Mouse (Mus musculus) neural tube, embryonic 11.5 days (tissue): ENCODE measurements at regions not wholly inside any gene's neighbourhood (a gene's known extent, or its start where the extent isn't known, plus 50 kb on each side); places are given as distances from the start of the nearest gene placed in this dataset.

Experiments
- ATAC-seq: fragments of 200-750 bp; cut with Nextera tagmentation; 2 replicates; pipeline ENCODE4 v1.8.0; 2017; ENCODE audit warnings: moderate number of reproducible peaks, mild to moderate bottlenecking, moderate TSS enrichment, moderate library complexity; ENCODE audit not compliant: insufficient read depth, low FRiP score, low TSS enrichment
- DNase-seq: peaks from one replicate; pipeline ENCODE4 v3.0.0-alpha.2; 2015; ENCODE audit warnings: low spot score
- H3K27ac ChIP-seq: fragments of 300-500 bp; sonication (generic); 2 replicates; pipeline ENCODE4 v1.5.1; 2014; ENCODE audit warnings: low read depth, mild to moderate bottlenecking, low read length
- H3K27me3 ChIP-seq: fragments of 300-500 bp; sonication (generic); 2 replicates; pipeline ENCODE4 v1.6.1; 2014; ENCODE audit warnings: mild to moderate bottlenecking, low read length, mixed read lengths; ENCODE audit not compliant: control insufficient read depth, insufficient read depth
- H3K36me3 ChIP-seq: fragments of 300-500 bp; sonication (generic); 2 replicates; pipeline ENCODE4 v1.6.1; 2014; ENCODE audit warnings: mild to moderate bottlenecking, low read length, moderate library complexity, mixed read lengths; ENCODE audit not compliant: control insufficient read depth, insufficient read depth
- H3K4me1 ChIP-seq: fragments of 300-500 bp; sonication (generic); 2 replicates; pipeline ENCODE4 v1.6.1; 2014; ENCODE audit warnings: low read length, mixed read lengths; ENCODE audit not compliant: control insufficient read depth, insufficient read depth
- H3K4me2 ChIP-seq: fragments of 300-500 bp; sonication (generic); 2 replicates; pipeline ENCODE4 v1.6.1; 2014; ENCODE audit warnings: low read depth, mild to moderate bottlenecking, moderate library complexity
- H3K4me3 ChIP-seq: fragments of 300-500 bp; sonication (generic); 2 replicates; pipeline ENCODE4 v1.5.1; 2014; ENCODE audit warnings: low read depth, low read length
- H3K9ac ChIP-seq: fragments of 300-500 bp; sonication (generic); 2 replicates; pipeline ENCODE4 v1.6.1; 2014; ENCODE audit warnings: mild to moderate bottlenecking, low read length
- H3K9me3 ChIP-seq: fragments of 300-500 bp; sonication (generic); 2 replicates; pipeline ENCODE4 v1.6.1; 2016; ENCODE audit warnings: low read length; ENCODE audit not compliant: control insufficient read depth
- WGBS: fragments of 180-500 bp; shearing (Covaris S2); extraction: QIAGEN DNeasy Blood & Tissue Kit; methylation state at CpG from one replicate; pipeline ENCODE4 v1.1.7; 2014; 5-methylcytosine and 5-hydroxymethylcytosine counted together

DNA sequence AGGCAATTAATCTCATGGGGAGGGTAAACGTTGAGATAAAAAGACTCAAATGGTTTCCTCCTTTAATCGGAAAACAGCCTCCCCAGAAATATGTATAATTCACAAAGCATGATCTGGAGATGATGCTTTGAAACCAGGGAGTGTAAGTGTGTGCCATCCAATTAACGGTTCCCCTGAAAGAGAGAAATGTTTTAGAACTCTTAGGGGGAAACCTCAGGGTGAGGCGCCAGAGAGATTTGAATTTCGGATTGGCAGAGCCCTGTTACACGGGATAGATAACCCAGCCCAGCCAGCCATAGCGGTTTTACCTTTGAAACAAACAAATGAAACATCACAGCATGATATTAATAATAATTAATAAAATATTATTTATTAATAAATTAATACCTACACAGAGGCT lies 168.1 kb upstream of the Fn1 start:
- Histone ChIP-seq H3K27ac (no peak overlapping the region), H3K9ac (no peak overlapping the region), H3K36me3 (no peaks in the 10 kb centered on the region), H3K4me3 (no peak overlapping the region), H3K9me3 (no peaks in the 10 kb centered on the region), H3K27me3 (no peaks in the 10 kb centered on the region), H3K4me1 (no peaks in the 10 kb centered on the region), H3K4me2 (no peak overlapping the region)
- WGBS: 86% methylated on average over 7 of the region's 7 CpGs
- ATAC-seq (no peak), DNase-seq (no peak)

DNA sequence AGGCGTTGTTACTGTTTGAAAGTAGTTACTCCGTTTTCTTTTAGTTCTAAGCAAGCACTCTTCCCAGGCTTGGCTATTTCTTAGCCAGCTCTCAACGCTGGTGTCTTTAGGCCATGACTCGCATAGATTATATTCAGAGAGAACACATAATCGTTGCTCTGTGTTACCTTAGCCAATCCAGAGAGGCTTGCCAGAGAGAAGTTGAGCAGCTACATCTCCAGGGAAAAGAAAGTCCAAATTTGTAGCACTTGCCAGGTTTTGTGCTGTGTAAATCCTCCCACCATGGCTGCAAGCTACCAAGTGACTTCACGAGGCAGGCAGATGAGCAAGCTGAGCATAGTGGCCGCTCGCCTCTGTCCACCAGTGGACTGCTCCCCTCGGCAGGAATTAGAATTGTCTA lies 163.3 kb upstream of the Fn1 start:
- no peak overlapping the region for H3K27ac ChIP-seq
- 90% methylated on average over 9 of the region's 9 CpGs for WGBS
- no peak for ATAC-seq

GRCm38 (mm10) chr1:71814141-71814540 lies 161.1 kb upstream of the Fn1 start:
- 81% methylated on average over 4 of the region's 4 CpGs for WGBS
- Histone ChIP-seq H3K4me1 (no peaks in the 10 kb centered on the region), H3K27me3 (no peaks in the 10 kb centered on the region), H3K4me2 (no peak overlapping the region), H3K9me3 (no peaks in the 10 kb centered on the region), H3K4me3 (no peak overlapping the region), H3K9ac (no peak overlapping the region), H3K36me3 (no peaks in the 10 kb centered on the region), H3K27ac (no peak overlapping the region)
- ATAC-seq (no peak), DNase-seq (no peak)

More for the DNA sequence above, 163.3 kb upstream of the Fn1 start:
- DNase-seq: no peak
- H3K9me3 ChIP-seq: no peaks in the 10 kb centered on the region
- no peak overlapping the region for H3K4me3 ChIP-seq
- H3K4me1 ChIP-seq: no peaks in the 10 kb centered on the region
- no peaks in the 10 kb centered on the region for H3K27me3 ChIP-seq
- no peaks in the 10 kb centered on the region for H3K36me3 ChIP-seq
- H3K4me2 ChIP-seq: no peak overlapping the region
- no peak overlapping the region for H3K9ac ChIP-seq

- WGBS: 94% methylated on average over 11 of the region's 11 CpGs
Measured at GRCm38 (mm10) chr1:71812171-71812695, 159.2 kb upstream of the Fn1 start.

GRCm38 (mm10) chr1:71811196-71811788 lies 158.3 kb upstream of the Fn1 start:
- Histone ChIP-seq H3K9ac (no peak overlapping the region), H3K4me2 (no peak overlapping the region), H3K9me3 (no peaks in the 10 kb centered on the region), H3K27ac (no peak overlapping the region), H3K27me3 (no peaks in the 10 kb centered on the region), H3K36me3 (no peaks in the 10 kb centered on the region), H3K4me1 (no peaks in the 10 kb centered on the region), H3K4me3 (no peak overlapping the region)
- WGBS: 92% methylated on average over 11 of the region's 11 CpGs
- ATAC-seq (no peak), DNase-seq (no peak)

More at GRCm38 (mm10) chr1:71812171-71812695, 159.2 kb upstream of the Fn1 start:
- Histone ChIP-seq H3K4me2 (no peak overlapping the region), H3K36me3 (no peaks in the 10 kb centered on the region), H3K27me3 (no peaks in the 10 kb centered on the region), H3K9ac (no peak overlapping the region), H3K4me1 (no peaks in the 10 kb centered on the region), H3K27ac (no peak overlapping the region), H3K4me3 (no peak overlapping the region), H3K9me3 (no peaks in the 10 kb centered on the region)
- ATAC-seq: no peak
- no peak for DNase-seq

- Histone ChIP-seq H3K4me3 (no peak overlapping the region), H3K4me2 (no peak overlapping the region), H3K27me3 (no peaks in the 10 kb centered on the region), H3K36me3 (no peaks in the 10 kb centered on the region), H3K9ac (no peak overlapping the region), H3K27ac (no peak overlapping the region), H3K4me1 (no peaks in the 10 kb centered on the region), H3K9me3 (no peaks in the 10 kb centered on the region)
- no peak for ATAC-seq
- DNase-seq: no peak
- 84% methylated on average over 1 of the region's 1 CpGs for WGBS
Measured at GRCm38 (mm10) chr1:71808005-71808404, 155.0 kb upstream of the Fn1 start.

GRCm38 (mm10) chr1:71807586-71807985 lies 154.6 kb upstream of the Fn1 start:
- 77% methylated on average over 4 of the region's 4 CpGs for WGBS
- H3K4me3 ChIP-seq: no peak overlapping the region
- no peak for ATAC-seq

DNA sequence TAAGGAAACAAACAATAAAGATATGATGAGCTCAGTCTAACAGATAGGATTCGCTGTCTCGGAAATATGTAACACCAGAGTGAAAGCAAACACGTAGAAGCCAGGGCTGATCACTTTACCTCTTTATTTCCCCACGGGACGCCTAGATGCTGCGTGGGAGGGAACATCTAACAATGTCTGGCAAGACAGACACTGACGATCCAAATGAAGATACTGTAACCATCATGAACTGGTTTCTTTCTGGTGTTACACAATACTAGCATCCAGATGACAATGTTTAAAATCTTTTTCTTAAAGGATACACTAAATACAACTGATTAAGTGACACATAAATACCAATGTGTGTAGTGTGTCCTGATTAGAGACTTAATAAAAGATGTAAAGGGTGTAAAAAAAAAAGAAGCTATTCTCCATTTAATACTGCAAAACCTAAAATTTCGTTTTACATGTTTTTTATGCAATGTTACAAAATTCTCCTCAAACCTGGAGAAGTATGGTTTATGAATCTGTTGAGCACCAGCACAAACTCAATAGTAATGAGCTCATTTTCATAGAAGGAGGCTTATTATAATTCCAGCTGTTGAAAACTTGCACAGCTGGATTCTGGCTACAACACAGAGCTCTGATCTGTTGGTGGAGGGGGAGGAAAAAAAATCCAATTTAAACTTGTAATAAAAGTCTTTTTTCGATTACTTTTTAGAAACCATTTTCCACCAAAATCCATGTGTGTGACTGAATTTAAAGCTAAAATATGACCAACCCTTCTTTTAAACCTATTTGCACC lies 148.5 kb upstream of the Fn1 start:
- ATAC-seq (no peak), DNase-seq (no peak)
- Histone ChIP-seq H3K4me3 (no peak overlapping the region), H3K4me1 (no peaks in the 10 kb centered on the region), H3K27ac (no peak overlapping the region), H3K4me2 (no peak overlapping the region), H3K9me3 (no peaks in the 10 kb centered on the region), H3K27me3 (no peaks in the 10 kb centered on the region), H3K9ac (no peak overlapping the region), H3K36me3 (no peaks in the 10 kb centered on the region)
- WGBS: 79% methylated on average over 9 of the region's 9 CpGs

More at GRCm38 (mm10) chr1:71807586-71807985, 154.6 kb upstream of the Fn1 start:
- Histone ChIP-seq H3K9me3 (no peaks in the 10 kb centered on the region), H3K27ac (no peak overlapping the region), H3K9ac (no peak overlapping the region), H3K36me3 (no peaks in the 10 kb centered on the region), H3K27me3 (no peaks in the 10 kb centered on the region), H3K4me1 (no peaks in the 10 kb centered on the region), H3K4me2 (no peak overlapping the region)
- no peak for DNase-seq

- H3K27ac ChIP-seq: no peak overlapping the region
- no peak overlapping the region for H3K4me2 ChIP-seq
- no peak overlapping the region for H3K4me3 ChIP-seq
- no peaks in the 10 kb centered on the region for H3K27me3 ChIP-seq
- H3K4me1 ChIP-seq: no peaks in the 10 kb centered on the region
- no peaks in the 10 kb centered on the region for H3K36me3 ChIP-seq
- WGBS: 68% methylated on average over 2 of the region's 2 CpGs
- no peak for DNase-seq
- no peak overlapping the region for H3K9ac ChIP-seq
- H3K9me3 ChIP-seq: no peaks in the 10 kb centered on the region
- no peak for ATAC-seq
Measured at GRCm38 (mm10) chr1:71800581-71800980, 147.6 kb upstream of the Fn1 start.
